Mouse (Mus musculus): Measurements from ENCODE around the gene Ap5z1. TPM values are rescaled to one million over a fixed set of nuclear protein-coding genes. Genes with fewer than 3 reads are reported as not detected.
A peak's percentile ranks its signal among the peaks of the same experiment; 100 is the strongest.

The Ap5z1 gene
- total RNA-seq, 2 experiments from 2014 or later: 6.8 to 8.0 TPM

GRCm38 (mm10) chr5:142463011-142463410 is 733 bp upstream of the Ap5z1 start:
- no peak for ATAC-seq (replicated peaks; ENCODE audit: poor library complexity)

DNA sequence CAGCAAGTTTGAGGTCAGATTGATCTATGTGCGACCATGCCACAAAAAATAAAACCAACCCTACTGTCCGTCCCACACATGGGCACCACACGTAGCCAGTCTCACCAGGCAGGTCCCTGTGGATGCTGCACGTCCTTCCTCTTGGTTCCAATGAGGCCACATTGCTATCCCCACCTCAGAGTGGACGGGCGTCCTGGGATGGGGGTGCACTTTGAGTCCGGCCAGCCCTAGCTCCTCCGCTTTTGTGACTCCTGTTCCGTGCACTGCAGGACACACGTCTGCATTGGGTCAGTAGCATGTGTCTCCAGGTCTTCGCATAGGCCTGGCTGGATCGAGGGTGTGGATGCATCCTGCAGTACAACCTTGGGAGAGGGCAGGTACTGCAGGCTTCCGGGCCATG is 4.6 kb downstream of the Ap5z1 start:
- ATAC-seq (replicated peaks; ENCODE audit: poor library complexity): no peak

DNA sequence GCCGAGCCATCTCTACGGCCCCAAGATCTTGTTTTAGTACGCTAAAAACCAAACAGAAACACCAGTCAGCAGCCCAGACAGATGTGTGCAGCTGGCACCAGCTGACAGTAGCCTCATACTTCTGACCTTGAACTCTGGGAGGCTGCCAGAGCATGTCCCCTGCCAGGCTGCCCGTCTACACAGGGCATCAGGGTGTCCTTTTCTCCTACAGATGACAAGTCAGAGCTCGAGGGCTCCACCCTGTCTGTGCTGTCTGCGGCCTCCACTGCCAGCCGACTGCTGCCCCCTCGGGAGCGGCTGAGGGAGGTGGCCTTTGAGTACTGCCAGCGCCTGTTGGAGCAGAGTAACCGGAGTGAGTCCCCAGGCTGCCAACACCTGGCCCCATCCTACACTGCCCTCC is 6.1 kb downstream of the Ap5z1 start:
- ATAC-seq (replicated peaks; ENCODE audit: poor library complexity): no peak

- ATAC-seq (replicated peaks; ENCODE audit: poor library complexity): no peak
Measured at GRCm38 (mm10) chr5:142473696-142474095, 10.0 kb downstream of the Ap5z1 start.

DNA sequence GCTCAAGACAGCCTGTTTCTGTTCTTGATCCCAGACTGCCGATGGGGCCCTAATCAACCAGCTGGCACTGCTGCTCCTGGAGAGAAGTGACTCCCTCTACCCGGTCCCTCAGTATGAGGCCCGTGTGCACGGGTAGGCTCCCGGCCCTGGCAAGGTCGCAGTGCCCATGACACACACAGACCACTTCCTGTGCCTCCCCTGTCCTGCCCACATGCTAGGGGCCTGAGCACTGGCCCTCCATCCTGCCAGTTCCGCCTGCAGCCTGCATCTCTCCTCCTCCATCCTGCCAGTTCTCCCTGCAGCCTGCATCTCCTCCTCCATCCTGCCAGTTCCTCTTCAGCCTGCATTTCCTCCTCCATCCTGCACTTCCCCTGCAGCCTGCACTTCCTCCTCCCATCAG is 11.9 kb downstream of the Ap5z1 start:
- peak; percentile 26; the same call in 1 of the 2 replicates for ATAC-seq (replicated peaks; ENCODE audit: poor library complexity)

DNA sequence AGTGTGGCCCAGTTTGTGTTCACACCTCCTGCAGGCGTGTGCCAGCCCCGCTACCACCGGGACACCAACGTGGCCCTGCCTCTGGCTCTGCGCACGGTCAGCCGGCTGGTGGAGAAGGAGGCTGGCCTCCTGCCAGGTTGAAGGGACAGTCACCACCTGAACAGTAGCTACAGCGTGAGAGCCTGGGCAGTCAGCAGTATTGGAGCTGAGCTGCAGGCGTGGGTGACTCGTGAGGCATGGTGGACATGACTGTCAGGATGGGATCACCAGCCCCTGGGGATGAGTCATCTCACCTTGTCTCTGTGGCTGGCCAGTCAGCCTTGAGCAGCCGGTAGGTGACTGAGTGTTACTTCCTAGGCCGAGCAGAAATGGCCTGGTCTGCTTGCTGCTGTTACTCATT is 13.6 kb downstream of the Ap5z1 start:
- ATAC-seq (replicated peaks; ENCODE audit: poor library complexity): no peak

DNA sequence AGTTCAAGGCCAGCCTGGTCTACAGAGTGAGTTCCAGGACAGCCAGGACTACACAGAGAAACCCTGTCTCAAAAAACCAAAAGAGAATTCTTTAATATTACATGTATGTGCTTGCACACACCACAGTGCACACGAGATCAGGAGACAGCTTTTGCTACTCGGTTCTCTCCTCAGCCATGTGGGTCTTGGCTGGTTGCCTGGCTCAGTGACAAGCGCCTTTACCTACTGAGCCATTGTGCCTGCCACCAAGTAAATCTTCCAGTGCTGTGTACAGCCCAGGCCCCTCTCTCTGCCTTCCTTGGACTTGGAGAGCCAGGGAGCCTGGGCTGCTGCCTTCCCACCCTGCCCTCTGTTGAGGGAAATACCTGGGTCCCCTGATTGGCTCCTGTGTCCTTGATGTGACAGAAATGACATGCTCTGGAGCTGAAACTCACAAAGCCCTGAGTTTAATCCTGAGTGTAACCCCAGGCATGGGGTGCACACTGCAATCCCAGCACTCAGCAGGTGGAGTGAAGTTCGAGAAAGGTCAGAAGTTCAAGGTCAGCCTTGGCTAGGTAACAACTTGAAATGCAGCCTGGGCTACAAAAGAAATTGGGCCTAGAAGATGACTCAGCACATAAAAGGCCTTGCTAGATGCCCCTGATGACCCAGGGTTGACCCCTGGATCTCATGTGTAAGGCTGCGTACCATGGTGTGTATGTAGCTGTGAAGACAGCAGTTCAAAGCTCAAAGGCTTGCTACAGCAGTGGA is 14.3 kb downstream of the Ap5z1 start:
- ATAC-seq (replicated peaks; ENCODE audit: poor library complexity): no peak

DNA sequence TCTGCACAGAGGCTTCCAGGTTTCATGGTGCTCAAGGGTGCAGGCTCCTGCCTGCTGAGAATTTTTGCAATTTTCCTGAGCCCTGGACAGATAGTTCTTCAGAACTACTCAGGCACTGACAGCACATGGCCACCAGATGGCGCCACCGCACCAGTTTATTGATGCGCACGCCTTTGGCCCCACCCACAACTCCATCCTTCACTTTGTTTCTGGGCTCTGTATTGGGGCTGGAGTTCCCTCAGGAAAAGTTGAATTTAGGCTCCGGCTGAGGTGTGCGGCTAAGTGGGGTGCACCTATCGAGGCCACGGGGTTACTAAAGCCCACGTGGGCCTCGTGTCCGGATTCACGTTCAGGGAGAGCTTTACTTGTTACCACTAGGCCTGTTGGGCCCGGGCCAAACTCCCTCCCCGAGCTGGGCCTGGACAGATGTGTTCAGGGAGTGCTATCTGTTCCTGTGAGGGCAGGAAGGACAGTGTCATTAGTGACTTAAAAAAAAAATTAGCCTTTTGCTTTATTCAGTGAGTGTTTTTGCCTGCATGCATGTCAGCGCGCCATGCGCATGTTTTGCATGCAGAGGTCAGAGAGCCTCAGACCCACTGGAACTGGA is 15.2 kb downstream of the Ap5z1 start:
- peak; percentile 81 for ATAC-seq (replicated peaks; ENCODE audit: poor library complexity)

GRCm38 (mm10) chr5:142482512-142482911 is 18.8 kb downstream of the Ap5z1 start:
- ATAC-seq (replicated peaks; ENCODE audit: poor library complexity): peak; percentile 76

GRCm38 (mm10) chr5:142483581-142483980 is 19.8 kb downstream of the Ap5z1 start:
- ATAC-seq (replicated peaks; ENCODE audit: poor library complexity): no peak

DNA sequence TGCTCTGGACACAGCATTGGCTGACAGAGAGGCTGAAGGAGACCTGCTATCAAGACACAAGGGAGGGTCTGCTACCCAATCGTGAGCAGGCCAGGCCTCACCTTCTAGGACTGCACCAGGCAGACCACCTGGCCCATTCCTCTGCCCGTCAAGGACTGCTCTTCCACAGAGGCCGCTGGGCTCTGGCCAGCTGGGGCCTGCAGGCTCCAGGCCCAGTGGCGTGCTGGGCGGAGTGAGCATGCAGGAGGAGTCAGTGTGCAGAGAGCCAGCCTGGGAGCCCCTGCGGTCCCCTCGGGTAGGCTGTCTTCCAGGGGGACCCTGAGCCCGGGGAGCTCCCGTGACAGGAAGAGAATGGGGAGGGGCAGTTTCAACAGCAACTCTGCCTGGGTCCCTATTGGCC is 22.9 kb downstream of the Ap5z1 start:
- no peak for ATAC-seq (replicated peaks; ENCODE audit: poor library complexity)

DNA sequence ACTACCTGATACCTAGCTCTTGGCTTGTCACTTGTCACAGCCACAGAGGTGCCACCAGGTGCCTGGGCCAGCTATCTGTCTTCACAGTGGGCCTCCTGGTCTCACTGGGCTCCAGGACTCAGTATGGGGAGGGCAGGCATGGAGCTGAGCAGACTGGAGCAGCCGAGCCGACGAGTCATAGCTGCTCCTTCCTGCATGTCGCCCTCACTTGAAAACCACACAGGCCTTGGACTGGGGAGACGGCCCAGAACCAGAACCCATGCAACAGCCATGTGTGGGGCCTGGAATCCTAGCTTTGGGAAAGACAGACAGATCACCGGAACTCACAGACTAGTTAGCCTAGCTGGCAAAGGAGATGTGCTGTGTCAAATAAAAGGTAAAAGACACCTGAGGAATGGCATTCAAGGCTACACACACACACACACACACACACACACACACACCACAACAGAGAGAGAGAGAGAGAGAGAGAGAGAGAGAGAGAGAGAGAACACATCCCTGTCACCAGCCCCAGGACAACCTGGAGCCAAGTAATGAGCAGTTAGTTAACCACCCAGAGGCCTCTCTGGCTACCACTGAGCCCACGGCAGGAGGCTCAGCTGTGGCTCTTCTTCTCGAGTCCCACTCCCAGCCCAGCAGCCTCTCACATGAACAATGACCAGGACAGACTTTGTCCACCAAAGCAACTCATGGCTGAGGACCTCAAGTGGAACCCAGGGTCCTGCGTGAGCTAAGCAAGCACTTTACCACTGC is 26.4 kb downstream of the Ap5z1 start:
- no peak for ATAC-seq (replicated peaks; ENCODE audit: poor library complexity)

GRCm38 (mm10) chr5:142493307-142493706 is 29.6 kb downstream of the Ap5z1 start:
- ATAC-seq (replicated peaks; ENCODE audit: poor library complexity): peak; percentile 64

- no peak for ATAC-seq (replicated peaks; ENCODE audit: poor library complexity)
Measured at GRCm38 (mm10) chr5:142495321-142496096, 31.8 kb downstream of the Ap5z1 start.

GRCm38 (mm10) chr5:142498964-142499363 is 35.2 kb downstream of the Ap5z1 start:
- peak; percentile 72 for ATAC-seq (replicated peaks; ENCODE audit: poor library complexity)

GRCm38 (mm10) chr5:142500918-142501317 is 37.2 kb downstream of the Ap5z1 start:
- ATAC-seq (replicated peaks; ENCODE audit: poor library complexity): no peak

GRCm38 (mm10) chr5:142502414-142502813 is 38.7 kb downstream of the Ap5z1 start:
- ATAC-seq (replicated peaks; ENCODE audit: poor library complexity): peak; percentile 84

DNA sequence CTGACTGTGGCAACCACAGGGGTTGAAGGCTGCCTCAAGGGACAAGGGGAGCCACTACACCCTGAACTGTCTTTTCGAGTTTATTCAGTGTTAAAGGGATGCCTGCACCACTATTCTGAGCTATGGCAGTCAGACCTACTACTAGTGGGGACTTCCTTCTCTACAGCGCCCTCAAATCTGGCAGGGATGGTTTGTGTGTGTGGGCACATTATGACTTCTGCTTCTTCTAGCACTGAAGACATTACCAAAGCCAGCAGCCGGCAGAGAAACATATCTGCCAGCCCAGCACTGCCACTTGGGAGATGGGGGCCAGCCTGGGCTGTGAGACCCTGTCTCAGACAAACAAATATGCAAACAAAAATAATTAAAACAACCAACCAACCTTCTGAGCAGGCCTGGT is 40.4 kb downstream of the Ap5z1 start:
- ATAC-seq (replicated peaks; ENCODE audit: poor library complexity): no peak

DNA sequence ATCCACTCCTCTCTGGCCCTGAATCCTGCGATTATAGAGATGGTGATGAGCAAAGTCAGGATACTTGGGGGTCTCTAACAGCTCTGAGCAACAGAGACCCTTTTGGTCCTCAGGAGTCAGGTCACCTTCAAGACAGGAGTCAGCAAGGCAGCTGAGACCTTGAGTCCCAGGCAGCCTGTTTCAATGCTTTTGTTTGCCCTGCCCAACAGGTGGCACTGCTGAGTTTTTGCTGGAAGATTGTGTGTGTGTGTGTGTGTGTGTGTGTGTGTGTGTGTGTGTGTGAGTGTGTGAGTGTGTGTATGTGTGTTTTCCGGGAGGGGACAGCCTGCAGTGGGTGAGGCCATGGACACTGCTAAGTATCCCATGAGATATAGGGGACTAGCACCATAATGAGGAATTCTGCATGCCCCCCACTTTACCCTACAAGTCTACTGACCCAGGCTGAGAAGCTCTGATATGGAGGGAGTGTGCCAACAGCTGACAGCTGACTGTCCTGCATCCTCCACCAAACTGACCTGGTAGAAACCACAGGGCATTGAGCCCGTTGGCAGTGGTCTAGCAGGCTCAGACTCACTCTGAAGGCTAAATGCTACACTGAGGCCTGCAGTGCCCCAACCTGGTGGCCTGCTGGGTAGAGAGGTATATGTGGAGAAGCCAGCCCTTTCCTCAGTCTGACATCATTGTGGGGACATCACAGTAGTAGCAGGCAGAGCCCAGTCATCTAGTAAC is 42.1 kb downstream of the Ap5z1 start:
- no peak; the same call in 1 of the 2 replicates for ATAC-seq (replicated peaks; ENCODE audit: poor library complexity)

Measured in megakaryocyte progenitor cell, adult 5-6 weeks (primary cell).